Mouse (Mus musculus): ENCODE measurements around the gene Evi5l.
A peak's percentile ranks its signal among the peaks of the same experiment; 100 is the strongest.
"Not testable (repeated sequence)": the region's sequence is repeated elsewhere in the genome, so short reads cannot be mapped to it uniquely, and the experiment has no call there.

The Evi5l gene

GRCm38 (mm10) chr8:4252116-4252760, 85.9 kb downstream of the Evi5l start:
- H3K36me3 ChIP-seq (ENCODE audit: insufficient read depth, low read length): peaks cover 40% of the 10 kb centered on the region
- peaks cover 70% of the 10 kb centered on the region for H3K4me1 ChIP-seq (replicated peaks; ENCODE audit: low read depth, low read length)
- no peaks in the 10 kb centered on the region for H3K9me3 ChIP-seq (ENCODE audit: low read length)
- H3K4me3 ChIP-seq (replicated peaks; ENCODE audit: low read length): peak overlapping the region; percentile 86
- peaks cover 13% of the 10 kb centered on the region for H3K27me3 ChIP-seq (ENCODE audit: insufficient read depth, low read length)
- TF ChIP-seq POU5F1 (IDR thresholded peaks at IDR 0.05; ENCODE audit: borderline replicate concordance, low read length) (no peak), CTCF (conservative IDR thresholded peaks at IDR 0.05; ENCODE audit: low read length) (no peak), NANOG (IDR thresholded peaks at IDR 0.05; ENCODE audit: borderline replicate concordance, low read length) (no peak)

GRCm38 (mm10) chr8:4252934-4253841, 86.8 kb downstream of the Evi5l start, which contains the start of gene Snapc2:
Gene Snapc2 (plus strand): TSS chr8:4253080.
- Histone ChIP-seq H3K36me3 (ENCODE audit: insufficient read depth, low read length) (peaks cover 45% of the 10 kb centered on the region), H3K4me1 (replicated peaks; ENCODE audit: low read depth, low read length) (peaks cover 70% of the 10 kb centered on the region), H3K27me3 (ENCODE audit: insufficient read depth, low read length) (peaks cover 13% of the 10 kb centered on the region), H3K9me3 (ENCODE audit: low read length) (no peaks in the 10 kb centered on the region), H3K4me3 (replicated peaks; ENCODE audit: low read length) (peak within 1 kb of the TSS; percentile 86)
- TF ChIP-seq NANOG (IDR thresholded peaks at IDR 0.05; ENCODE audit: borderline replicate concordance, low read length) (no peak), CTCF (conservative IDR thresholded peaks at IDR 0.05; ENCODE audit: low read length) (no peak), POU5F1 (IDR thresholded peaks at IDR 0.05; ENCODE audit: borderline replicate concordance, low read length) (no peak)

GRCm38 (mm10) chr8:4254001-4254400, 87.6 kb downstream of the Evi5l start:
- peaks cover 38% of the 10 kb centered on the region for H3K36me3 ChIP-seq (ENCODE audit: insufficient read depth, low read length)
- H3K4me3 ChIP-seq (replicated peaks; ENCODE audit: low read length): peak overlapping the region; percentile 86
- peaks cover 10% of the 10 kb centered on the region for H3K27me3 ChIP-seq (ENCODE audit: insufficient read depth, low read length)
- TF ChIP-seq NANOG (IDR thresholded peaks at IDR 0.05; ENCODE audit: borderline replicate concordance, low read length) (no peak), CTCF (conservative IDR thresholded peaks at IDR 0.05; ENCODE audit: low read length) (no peak), POU5F1 (IDR thresholded peaks at IDR 0.05; ENCODE audit: borderline replicate concordance, low read length) (no peak)
- H3K4me1 ChIP-seq (replicated peaks; ENCODE audit: low read depth, low read length): peaks cover 62% of the 10 kb centered on the region
- no peaks in the 10 kb centered on the region for H3K9me3 ChIP-seq (ENCODE audit: low read length)

- Histone ChIP-seq H3K36me3 (ENCODE audit: insufficient read depth, low read length) (peaks cover 51% of the 10 kb centered on the region), H3K4me1 (replicated peaks; ENCODE audit: low read depth, low read length) (peaks cover 60% of the 10 kb centered on the region)
- H3K4me3 ChIP-seq (replicated peaks; ENCODE audit: low read length); H3K9me3 ChIP-seq (ENCODE audit: low read length); H3K27me3 ChIP-seq (ENCODE audit: insufficient read depth, low read length): not testable (repeated sequence)
Measured at GRCm38 (mm10) chr8:4255471-4255870, 89.1 kb downstream of the Evi5l start.

- H3K4me1 ChIP-seq (replicated peaks; ENCODE audit: low read depth, low read length): peaks cover 50% of the 10 kb centered on the region
Measured at GRCm38 (mm10) chr8:4256911-4257310, 90.5 kb downstream of the Evi5l start.

GRCm38 (mm10) chr8:4257350-4257749, 91.0 kb downstream of the Evi5l start:
- Histone ChIP-seq H3K4me3 (replicated peaks; ENCODE audit: low read length) (no peak overlapping the region), H3K9me3 (ENCODE audit: low read length) (no peaks in the 10 kb centered on the region), H3K4me1 (replicated peaks; ENCODE audit: low read depth, low read length) (peaks cover 45% of the 10 kb centered on the region), H3K36me3 (ENCODE audit: insufficient read depth, low read length) (peaks cover 69% of the 10 kb centered on the region), H3K27me3 (ENCODE audit: insufficient read depth, low read length) (no peaks in the 10 kb centered on the region)
- TF ChIP-seq CTCF (conservative IDR thresholded peaks at IDR 0.05; ENCODE audit: low read length) (no peak), POU5F1 (IDR thresholded peaks at IDR 0.05; ENCODE audit: borderline replicate concordance, low read length) (no peak), NANOG (IDR thresholded peaks at IDR 0.05; ENCODE audit: borderline replicate concordance, low read length) (no peak)

More at GRCm38 (mm10) chr8:4256911-4257310, 90.5 kb downstream of the Evi5l start:
- Histone ChIP-seq H3K36me3 (ENCODE audit: insufficient read depth, low read length) (peaks cover 65% of the 10 kb centered on the region), H3K9me3 (ENCODE audit: low read length) (no peaks in the 10 kb centered on the region), H3K4me3 (replicated peaks; ENCODE audit: low read length) (no peak overlapping the region), H3K27me3 (ENCODE audit: insufficient read depth, low read length) (no peaks in the 10 kb centered on the region)
- TF ChIP-seq POU5F1 (IDR thresholded peaks at IDR 0.05; ENCODE audit: borderline replicate concordance, low read length): no peak
- TF ChIP-seq CTCF (conservative IDR thresholded peaks at IDR 0.05; ENCODE audit: low read length): no peak
- no peak for TF ChIP-seq NANOG (IDR thresholded peaks at IDR 0.05; ENCODE audit: borderline replicate concordance, low read length)

- peaks cover 78% of the 10 kb centered on the region for H3K36me3 ChIP-seq (ENCODE audit: insufficient read depth, low read length)
- TF ChIP-seq CTCF (conservative IDR thresholded peaks at IDR 0.05; ENCODE audit: low read length) (peak; percentile 87), NANOG (IDR thresholded peaks at IDR 0.05; ENCODE audit: borderline replicate concordance, low read length) (no peak), POU5F1 (IDR thresholded peaks at IDR 0.05; ENCODE audit: borderline replicate concordance, low read length) (no peak)
- H3K4me1 ChIP-seq (replicated peaks; ENCODE audit: low read depth, low read length): peaks cover 41% of the 10 kb centered on the region
- H3K4me3 ChIP-seq (replicated peaks; ENCODE audit: low read length): peak overlapping the region; percentile 84
- H3K9me3 ChIP-seq (ENCODE audit: low read length): no peaks in the 10 kb centered on the region
- no peaks in the 10 kb centered on the region for H3K27me3 ChIP-seq (ENCODE audit: insufficient read depth, low read length)
Measured at GRCm38 (mm10) chr8:4258233-4258632, 91.9 kb downstream of the Evi5l start.

- Histone ChIP-seq H3K4me1 (replicated peaks; ENCODE audit: low read depth, low read length) (peaks cover 38% of the 10 kb centered on the region), H3K27me3 (ENCODE audit: insufficient read depth, low read length) (no peaks in the 10 kb centered on the region), H3K36me3 (ENCODE audit: insufficient read depth, low read length) (peaks cover 83% of the 10 kb centered on the region), H3K9me3 (ENCODE audit: low read length) (no peaks in the 10 kb centered on the region), H3K4me3 (replicated peaks; ENCODE audit: low read length) (peak overlapping the region; percentile 84)
- TF ChIP-seq CTCF (conservative IDR thresholded peaks at IDR 0.05; ENCODE audit: low read length) (no peak), POU5F1 (IDR thresholded peaks at IDR 0.05; ENCODE audit: borderline replicate concordance, low read length) (no peak), NANOG (IDR thresholded peaks at IDR 0.05; ENCODE audit: borderline replicate concordance, low read length) (no peak)
Measured at GRCm38 (mm10) chr8:4258678-4259077, 92.3 kb downstream of the Evi5l start.
